Mouse (Mus musculus): ENCODE results near the gene Gucd1.
"Not testable (repeated sequence)": the region's sequence is repeated elsewhere in the genome, so short reads cannot be mapped to it uniquely, and the experiment has no call there.

The Gucd1 gene

DNA sequence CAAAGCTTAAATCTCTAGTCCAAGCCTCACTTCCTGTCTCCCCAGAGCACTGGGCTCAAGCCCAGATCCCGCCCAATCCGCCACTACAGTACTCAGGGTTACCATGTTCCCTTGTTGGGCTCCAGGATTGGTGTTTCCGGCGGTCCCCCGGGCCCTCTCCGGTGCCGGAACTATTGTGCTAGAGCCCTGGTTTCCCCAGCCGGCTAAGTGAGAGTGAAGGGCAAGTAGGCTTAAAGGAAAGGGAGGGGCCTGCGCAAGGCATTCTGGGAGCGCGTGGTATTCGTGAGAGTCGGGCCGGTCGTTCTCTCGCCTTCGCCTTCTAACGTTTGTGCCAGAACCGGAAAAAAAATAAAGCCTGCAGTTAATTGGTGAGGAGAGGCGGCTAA lies at the start of gene Gucd1:
Gucd1 (minus strand) TSS at position 215 of the 386 bp plus-strand sequence.
- peak; percentile 95 for DNase-seq (ENCODE audit: low read depth)

DNA sequence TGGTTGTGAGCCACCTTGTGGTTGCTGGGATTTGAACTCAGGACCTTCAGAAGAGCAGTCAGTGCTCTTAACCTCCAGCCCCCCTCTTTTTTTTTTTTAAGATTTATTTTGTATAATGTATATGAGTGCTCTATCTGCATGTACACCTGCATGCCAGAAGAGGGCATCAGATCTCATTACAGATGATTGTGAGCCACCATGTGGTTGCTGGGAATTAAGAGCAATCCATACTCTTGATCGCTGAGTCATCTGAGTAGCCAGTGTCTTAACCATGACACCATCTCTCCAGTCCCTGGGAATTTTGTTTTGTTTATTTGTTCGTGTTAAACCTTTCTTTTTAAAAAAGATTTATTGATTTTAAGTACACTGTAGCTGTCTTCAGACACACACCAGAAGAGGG lies 49.0 kb upstream of the Gucd1 start:
- not testable (repeated sequence) for DNase-seq (ENCODE audit: low read depth)

GRCm38 (mm10) chr10:75566321-75566720 lies 48.5 kb upstream of the Gucd1 start:
- no peak for DNase-seq (ENCODE audit: low read depth)

DNA sequence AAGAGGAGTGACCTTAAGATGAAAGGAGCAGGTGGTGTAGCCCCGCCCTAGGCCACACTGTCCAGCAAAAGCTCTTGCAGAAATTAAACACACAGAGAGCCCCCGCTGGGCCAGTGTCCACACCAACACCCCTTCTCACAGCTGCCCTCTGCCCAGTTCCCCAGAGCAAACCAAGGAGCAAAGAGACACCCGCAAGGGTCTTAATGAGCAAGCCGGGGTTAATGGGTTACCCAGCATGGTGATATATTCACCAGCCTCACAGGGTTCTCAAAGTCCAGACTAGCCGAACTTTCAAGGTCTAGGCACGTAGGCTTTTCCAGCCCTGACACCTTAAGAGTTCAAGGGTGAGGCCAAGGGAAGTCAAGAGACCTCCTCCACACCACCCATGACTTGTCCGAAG lies 48.1 kb upstream of the Gucd1 start:
- DNase-seq (ENCODE audit: low read depth): no peak

- DNase-seq (ENCODE audit: low read depth): no peak
Observed at GRCm38 (mm10) chr10:75565436-75565835, 47.7 kb upstream of the Gucd1 start.

DNA sequence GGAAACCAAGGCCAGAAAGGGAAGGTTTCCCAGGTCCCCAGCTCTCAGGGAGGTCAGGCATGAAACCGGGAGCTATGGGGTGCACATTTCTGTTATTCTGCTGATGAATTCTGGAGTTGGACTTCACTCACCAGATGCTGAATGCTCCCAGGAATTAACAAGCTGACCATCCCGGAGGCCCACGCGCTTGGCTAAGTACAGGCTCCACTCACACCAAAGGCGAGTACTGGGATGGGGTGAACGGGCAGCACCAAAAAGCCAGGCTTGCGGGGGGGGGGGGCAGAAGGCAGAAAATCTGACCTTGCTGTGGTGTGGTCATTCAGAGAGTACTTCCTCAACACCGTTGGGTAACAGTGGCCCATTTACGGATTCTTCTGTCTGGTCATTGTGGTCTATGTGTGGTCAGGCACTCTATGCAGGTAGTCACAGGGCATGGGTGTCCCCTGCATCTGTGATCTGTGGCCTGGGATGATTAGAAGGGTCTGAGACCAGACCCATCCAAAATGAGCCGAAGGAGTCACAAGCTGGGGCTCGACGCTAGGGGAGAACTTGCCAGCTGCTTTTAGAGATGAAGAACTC lies 47.0 kb upstream of the Gucd1 start:
- no peak for DNase-seq (ENCODE audit: low read depth)

DNA sequence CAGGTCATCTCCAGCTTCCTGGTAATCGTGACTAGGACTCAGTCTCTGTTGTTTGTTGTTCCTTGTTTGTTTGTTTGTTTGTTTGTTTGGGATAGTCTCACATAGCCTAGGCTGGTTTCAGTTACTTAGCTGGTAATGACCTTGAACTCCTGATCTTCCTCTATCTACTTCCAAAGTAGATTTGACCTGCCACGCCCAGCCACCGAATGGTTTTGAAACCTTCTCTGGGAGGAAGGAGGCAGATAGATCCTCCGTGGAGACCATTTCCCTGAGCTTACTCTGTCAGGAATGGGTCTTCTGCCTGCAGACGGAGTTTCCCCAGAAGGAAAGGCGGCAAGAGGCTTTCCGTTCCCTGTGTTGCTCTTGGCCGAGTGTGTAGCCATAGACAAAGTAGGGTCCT lies 44.8 kb upstream of the Gucd1 start:
- no peak for DNase-seq (ENCODE audit: low read depth)

DNA sequence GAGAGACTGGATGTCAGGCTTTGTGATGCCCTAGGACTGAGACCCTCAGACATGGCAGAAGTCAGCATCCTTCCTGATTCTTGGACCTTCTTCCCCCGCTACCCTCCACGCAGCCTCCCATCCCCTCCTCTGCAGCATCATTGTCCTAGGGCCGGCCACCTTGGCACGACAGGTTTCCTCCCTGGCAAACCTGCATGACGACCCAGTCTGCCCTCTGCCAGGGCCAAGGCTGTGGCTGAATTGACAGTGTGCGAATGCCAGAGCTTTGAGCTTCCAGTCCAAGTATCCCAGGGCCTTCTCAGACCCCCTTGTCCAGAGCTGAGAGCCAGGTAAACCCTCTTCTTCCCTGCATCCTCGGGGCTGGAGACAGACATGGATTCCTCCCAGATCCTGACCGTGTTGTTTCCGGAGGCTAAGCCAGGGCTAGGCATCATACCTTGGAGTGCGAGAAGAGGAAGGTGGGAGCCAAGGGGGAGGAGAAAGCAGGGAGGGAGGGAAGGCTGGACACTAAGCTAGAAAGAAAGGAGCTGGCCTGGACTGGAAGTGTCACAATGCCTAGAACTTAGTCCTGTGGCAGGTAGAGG lies 43.4 kb upstream of the Gucd1 start, which contains the start of gene Ggt1:
Ggt1 (plus strand) TSS at position 534 of the 584 bp plus-strand sequence.
- no peak for DNase-seq (ENCODE audit: low read depth)

GRCm38 (mm10) chr10:75560549-75560899 lies 42.8 kb upstream of the Gucd1 start:
- DNase-seq (ENCODE audit: low read depth): no peak

GRCm38 (mm10) chr10:75559676-75560548 lies 42.1 kb upstream of the Gucd1 start, which contains the start of gene Lrrc75b:
Gene Lrrc75b (minus strand): TSS chr10:75560330.
- no peak for DNase-seq (ENCODE audit: low read depth)

- DNase-seq (ENCODE audit: low read depth): no peak
Observed at GRCm38 (mm10) chr10:75559041-75559675, 41.4 kb upstream of the Gucd1 start.

DNA sequence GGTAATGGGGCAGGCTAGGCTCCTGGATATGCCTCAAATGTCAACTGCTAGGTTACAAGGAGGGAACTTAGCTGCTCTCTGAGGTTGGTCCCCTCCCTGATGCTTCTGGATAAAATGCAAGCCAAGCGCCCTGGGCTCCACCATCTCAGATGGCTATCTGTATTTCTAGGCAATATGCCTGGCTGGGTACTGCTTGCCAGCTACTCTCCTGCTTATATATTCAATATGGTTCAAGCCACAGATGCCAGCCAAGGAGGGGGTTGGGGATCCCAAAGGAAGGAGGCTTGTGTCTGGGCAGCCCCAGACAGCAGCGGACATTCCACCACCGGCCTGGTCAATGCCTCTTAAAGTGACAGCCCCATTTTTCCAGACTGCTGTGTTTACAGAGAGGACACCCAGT lies 40.7 kb upstream of the Gucd1 start:
- DNase-seq (ENCODE audit: low read depth): no peak

GRCm38 (mm10) chr10:75556026-75556425 lies 38.3 kb upstream of the Gucd1 start:
- no peak for DNase-seq (ENCODE audit: low read depth)

DNA sequence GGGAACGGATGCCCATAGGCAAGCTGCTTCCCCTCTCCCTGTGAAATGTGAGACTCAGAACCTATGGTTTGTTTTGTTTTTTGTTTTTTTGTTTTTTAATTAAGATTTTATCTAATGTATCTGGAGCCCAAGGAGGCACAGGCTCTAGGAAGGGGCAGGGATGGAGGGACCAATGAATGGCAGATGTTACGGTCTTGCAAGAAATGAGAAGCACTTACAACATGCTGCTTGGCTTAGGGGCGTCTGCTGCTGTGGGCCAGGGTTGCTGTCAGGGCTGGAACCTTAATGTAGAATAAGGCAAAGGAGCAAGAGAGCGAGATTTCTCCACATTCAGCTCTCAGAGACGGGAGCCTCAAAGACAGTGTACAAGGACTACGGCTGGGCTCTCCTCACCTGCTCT lies 37.8 kb upstream of the Gucd1 start:
- DNase-seq (ENCODE audit: low read depth): no peak

- DNase-seq (ENCODE audit: low read depth): no peak
Observed at GRCm38 (mm10) chr10:75554090-75554489, 36.3 kb upstream of the Gucd1 start.

- no peak for DNase-seq (ENCODE audit: low read depth)
Observed at GRCm38 (mm10) chr10:75552701-75553450, 35.1 kb upstream of the Gucd1 start.

DNA sequence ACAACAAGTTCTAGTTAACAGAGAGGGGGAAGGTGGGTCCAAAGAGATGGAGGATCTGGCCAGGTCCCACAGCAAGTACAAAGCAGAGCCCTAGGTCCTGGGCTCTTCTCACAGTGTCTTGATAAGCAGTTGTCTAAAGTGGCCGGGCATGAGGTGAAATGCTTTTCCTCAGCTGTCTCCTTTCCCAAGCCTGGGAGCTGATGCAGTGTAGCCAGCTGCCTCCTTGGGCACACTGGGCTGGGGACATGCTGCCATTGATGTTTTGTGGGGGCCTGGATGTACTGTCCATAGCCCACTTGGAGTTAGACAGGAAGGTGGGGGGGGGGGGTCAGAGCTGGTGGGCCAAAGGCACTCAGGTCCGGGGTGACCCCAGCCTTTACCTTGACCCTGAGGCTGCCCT lies 34.3 kb upstream of the Gucd1 start:
- DNase-seq (ENCODE audit: low read depth): no peak

GRCm38 (mm10) chr10:75551175-75551574 lies 33.4 kb upstream of the Gucd1 start:
- no peak for DNase-seq (ENCODE audit: low read depth)

DNA sequence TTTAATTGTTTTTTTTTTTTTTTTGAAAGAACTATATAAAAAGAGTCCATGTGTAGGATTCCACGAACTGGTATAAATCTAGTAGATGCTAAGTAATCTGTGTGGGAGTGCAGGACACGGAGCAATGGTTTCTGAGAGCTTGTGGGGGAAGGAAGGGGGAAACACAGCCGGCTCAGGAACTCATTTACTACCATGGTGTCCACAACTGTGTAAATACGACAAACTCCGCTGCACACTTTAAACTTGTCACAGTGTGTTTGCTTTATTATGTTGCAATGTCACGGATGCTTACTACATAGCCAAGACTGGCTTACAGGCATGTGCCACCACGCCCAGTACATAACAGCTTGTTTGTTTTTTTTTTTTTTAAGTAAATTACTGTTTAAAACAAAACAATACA lies 32.1 kb upstream of the Gucd1 start:
- DNase-seq (ENCODE audit: low read depth): no peak

GRCm38 (mm10) chr10:75548486-75548885 lies 30.7 kb upstream of the Gucd1 start:
- DNase-seq (ENCODE audit: low read depth): no peak

DNA sequence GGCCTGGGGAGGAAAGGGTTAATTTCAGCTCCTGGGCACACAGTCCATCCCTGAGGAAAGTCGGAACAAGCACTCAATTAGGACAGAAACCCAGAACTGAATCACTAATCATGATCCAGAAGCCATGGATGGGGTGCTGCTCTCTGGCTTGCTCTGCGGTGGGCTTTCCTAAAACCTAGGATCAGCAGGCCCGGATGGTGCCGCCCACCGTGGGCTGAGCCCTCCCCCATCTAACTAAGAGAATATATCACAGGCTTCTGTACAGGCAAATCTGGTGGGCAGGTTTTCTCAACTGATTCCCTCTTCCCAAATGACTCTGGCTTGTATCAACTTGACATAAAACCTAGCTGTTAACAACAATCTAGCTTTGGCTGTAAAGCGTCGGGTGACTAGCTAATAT lies 30.1 kb upstream of the Gucd1 start:
- no peak for DNase-seq (ENCODE audit: low read depth)

DNA sequence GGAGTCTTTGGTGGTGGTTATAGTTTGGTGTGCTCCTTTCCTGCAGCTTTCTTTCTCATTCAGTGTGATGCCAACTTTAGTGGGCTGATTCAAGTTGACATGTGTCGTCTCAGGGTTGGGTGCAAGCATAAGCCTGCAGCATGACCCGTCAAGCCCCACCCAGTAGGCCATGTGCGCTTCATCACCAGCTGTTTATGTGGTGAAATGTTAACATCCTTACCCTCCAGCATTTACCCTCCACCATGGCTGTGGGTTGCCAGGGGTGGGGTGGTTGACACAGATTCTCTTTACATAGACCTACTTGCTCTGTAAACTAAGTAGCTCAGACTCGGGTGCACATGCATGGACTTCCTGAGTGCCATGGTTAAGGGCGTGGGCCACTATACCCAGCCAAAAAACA lies 18.4 kb upstream of the Gucd1 start:
- no peak for DNase-seq (ENCODE audit: low read depth)
